Mouse (Mus musculus): ENCODE results near the gene Alkbh6.

Alkbh6 gene

GRCm38 (mm10) chr7:30363344-30363738 is 54.8 kb downstream of the Alkbh6 start:
- in situ Hi-C loops (cut with MboI; ENCODE audit: unreplicated experiment in 2 of 2) = no loop called here

Measured in v-Abl transformed pro-B cells (cell line).